Mouse (Mus musculus): ENCODE measurements at regions not wholly inside any gene's neighbourhood (a gene's known extent, or its start where the extent isn't known, plus 50 kb on each side); places are given as distances from the start of the nearest gene placed in this dataset.
"Not testable (repeated sequence)": the region's sequence is repeated elsewhere in the genome, so short reads cannot be mapped to it uniquely, and the experiment has no call there.

GRCm38 (mm10) chr11:22588546-22588945, 76.7 kb downstream of the Tmem17 start:
- no peaks in the 10 kb centered on the region for H3K4me1 ChIP-seq (ENCODE audit: insufficient read depth, low read depth, low read length)
- DNase-seq (ENCODE audit: low spot score) (no peak), ATAC-seq (ENCODE audit: extremely low read depth, insufficient number of reproducible peaks, low FRiP score, poor library complexity, severe bottlenecking) (no peak)
- no peaks in the 10 kb centered on the region for H3K36me3 ChIP-seq (replicated peaks)
- H3K4me3 ChIP-seq (ENCODE audit: low read depth, low read length) = no peak overlapping the region
- H3K9me3 ChIP-seq (replicated peaks) = no peaks in the 10 kb centered on the region
- no peak for TF ChIP-seq CTCF (IDR thresholded peaks at IDR 0.05; ENCODE audit: low read depth, low read length)
- TF ChIP-seq GATA2 (IDR thresholded peaks at IDR 0.05; ENCODE audit: borderline replicate concordance, low read depth, low read length) = no peak
- no peak for TF ChIP-seq POLR2AphosphoS5 (IDR thresholded peaks at IDR 0.05; ENCODE audit: insufficient replicate concordance, low read depth, low read length)
- no peak for TF ChIP-seq TAL1 (conservative IDR thresholded peaks at IDR 0.05; ENCODE audit: low read depth, low read length)
- TF ChIP-seq GATA1 (IDR thresholded peaks at IDR 0.05; ENCODE audit: borderline replicate concordance, low read length) = no peak
- H3K27me3 ChIP-seq (ENCODE audit: insufficient read depth, low read length) = peaks cover 4% of the 10 kb centered on the region; the same call in 1 of the 2 replicates

- Histone ChIP-seq H3K27me3 (ENCODE audit: insufficient read depth, low read length) (no peaks in the 10 kb centered on the region), H3K36me3 (replicated peaks) (no peaks in the 10 kb centered on the region), H3K9me3 (replicated peaks) (no peaks in the 10 kb centered on the region), H3K4me1 (ENCODE audit: insufficient read depth, low read depth, low read length) (no peaks in the 10 kb centered on the region), H3K4me3 (ENCODE audit: low read depth, low read length) (no peak overlapping the region)
- ATAC-seq (ENCODE audit: extremely low read depth, insufficient number of reproducible peaks, low FRiP score, poor library complexity, severe bottlenecking) (no peak), DNase-seq (ENCODE audit: low spot score) (no peak)
- TF ChIP-seq POLR2AphosphoS5 (IDR thresholded peaks at IDR 0.05; ENCODE audit: insufficient replicate concordance, low read depth, low read length) (no peak), GATA1 (IDR thresholded peaks at IDR 0.05; ENCODE audit: borderline replicate concordance, low read length) (no peak)
Measured at GRCm38 (mm10) chr11:22589901-22590300, 78.0 kb downstream of the Tmem17 start.

- not testable (repeated sequence) for ATAC-seq (ENCODE audit: extremely low read depth, insufficient number of reproducible peaks, low FRiP score, poor library complexity, severe bottlenecking); H3K27me3 ChIP-seq (ENCODE audit: insufficient read depth, low read length); H3K4me1 ChIP-seq (ENCODE audit: insufficient read depth, low read depth, low read length); H3K36me3 ChIP-seq (replicated peaks); H3K9me3 ChIP-seq (replicated peaks); H3K4me3 ChIP-seq (ENCODE audit: low read depth, low read length); DNase-seq (ENCODE audit: low spot score)
Measured at GRCm38 (mm10) chr11:22591050-22591449, 79.2 kb downstream of the Tmem17 start.

DNA sequence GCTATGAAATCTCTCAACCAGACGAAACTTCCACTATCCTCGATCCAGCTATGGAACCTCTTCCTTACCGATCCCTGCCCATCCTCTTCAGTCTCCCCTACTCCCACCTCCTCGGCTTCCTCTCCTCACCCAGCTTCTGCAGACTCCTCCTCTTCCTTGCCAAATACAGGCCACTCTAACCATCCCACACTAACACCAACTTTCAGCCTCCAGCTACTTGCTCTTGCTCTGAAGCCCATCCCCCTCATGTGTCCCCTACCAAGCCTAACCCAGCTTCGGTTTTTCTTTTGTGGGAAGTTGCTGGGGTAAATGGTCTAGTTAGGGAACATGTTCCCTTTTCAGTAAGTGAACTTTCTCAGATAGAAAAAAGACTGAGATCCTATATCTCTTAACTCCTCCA, 80.8 kb downstream of the Tmem17 start:
- Histone ChIP-seq H3K4me3 (ENCODE audit: low read depth, low read length) (no peak overlapping the region), H3K9me3 (replicated peaks) (peaks cover 8% of the 10 kb centered on the region), H3K36me3 (replicated peaks) (no peaks in the 10 kb centered on the region), H3K27me3 (ENCODE audit: insufficient read depth, low read length) (no peaks in the 10 kb centered on the region), H3K4me1 (ENCODE audit: insufficient read depth, low read depth, low read length) (no peaks in the 10 kb centered on the region)
- TF ChIP-seq POLR2AphosphoS5 (IDR thresholded peaks at IDR 0.05; ENCODE audit: insufficient replicate concordance, low read depth, low read length) = no peak
- TF ChIP-seq GATA1 (IDR thresholded peaks at IDR 0.05; ENCODE audit: borderline replicate concordance, low read length) = no peak
- ATAC-seq (ENCODE audit: extremely low read depth, insufficient number of reproducible peaks, low FRiP score, poor library complexity, severe bottlenecking) = no peak
- DNase-seq (ENCODE audit: low spot score) = no peak

GRCm38 (mm10) chr11:22596076-22596804, 84.4 kb downstream of the Tmem17 start:
- H3K9me3 ChIP-seq (replicated peaks) = peaks cover 8% of the 10 kb centered on the region
- no peak for DNase-seq (ENCODE audit: low spot score)
- H3K36me3 ChIP-seq (replicated peaks) = no peaks in the 10 kb centered on the region
- TF ChIP-seq GATA1 (IDR thresholded peaks at IDR 0.05; ENCODE audit: borderline replicate concordance, low read length) (no peak), CTCF (IDR thresholded peaks at IDR 0.05; ENCODE audit: low read depth, low read length) (no peak), GATA2 (IDR thresholded peaks at IDR 0.05; ENCODE audit: borderline replicate concordance, low read depth, low read length) (no peak), POLR2AphosphoS5 (IDR thresholded peaks at IDR 0.05; ENCODE audit: insufficient replicate concordance, low read depth, low read length) (no peak), TAL1 (conservative IDR thresholded peaks at IDR 0.05; ENCODE audit: low read depth, low read length) (no peak)
- H3K4me1 ChIP-seq (ENCODE audit: insufficient read depth, low read depth, low read length) = no peaks in the 10 kb centered on the region
- H3K4me3 ChIP-seq (ENCODE audit: low read depth, low read length) = no peak overlapping the region
- ATAC-seq (ENCODE audit: extremely low read depth, insufficient number of reproducible peaks, low FRiP score, poor library complexity, severe bottlenecking) = no peak
- no peaks in the 10 kb centered on the region for H3K27me3 ChIP-seq (ENCODE audit: insufficient read depth, low read length)

DNA sequence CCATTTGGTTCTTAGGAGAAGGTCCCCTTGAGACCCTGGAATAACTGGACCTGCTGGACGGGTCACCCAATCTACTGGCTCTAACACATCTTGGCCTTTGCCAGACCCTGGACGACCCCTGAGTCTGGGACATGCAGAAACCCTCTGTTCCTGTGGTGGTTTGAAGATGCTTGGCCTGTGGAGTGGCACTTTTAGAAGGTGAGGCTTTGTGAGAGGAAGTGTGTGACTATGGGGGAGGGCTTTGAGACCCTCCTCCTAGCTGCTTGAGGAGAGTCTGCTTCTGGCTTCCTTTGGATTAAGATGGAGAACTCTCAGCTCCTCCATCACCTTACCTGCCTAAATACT, 84.9 kb downstream of the Tmem17 start:
- Histone ChIP-seq H3K4me3 (ENCODE audit: low read depth, low read length) (no peak overlapping the region), H3K36me3 (replicated peaks) (no peaks in the 10 kb centered on the region), H3K27me3 (ENCODE audit: insufficient read depth, low read length) (no peaks in the 10 kb centered on the region), H3K4me1 (ENCODE audit: insufficient read depth, low read depth, low read length) (no peaks in the 10 kb centered on the region), H3K9me3 (replicated peaks) (peaks cover 8% of the 10 kb centered on the region)
- ATAC-seq (ENCODE audit: extremely low read depth, insufficient number of reproducible peaks, low FRiP score, poor library complexity, severe bottlenecking) = no peak
- TF ChIP-seq GATA1 (IDR thresholded peaks at IDR 0.05; ENCODE audit: borderline replicate concordance, low read length) (no peak), GATA2 (IDR thresholded peaks at IDR 0.05; ENCODE audit: borderline replicate concordance, low read depth, low read length) (no peak), CTCF (IDR thresholded peaks at IDR 0.05; ENCODE audit: low read depth, low read length) (no peak), TAL1 (conservative IDR thresholded peaks at IDR 0.05; ENCODE audit: low read depth, low read length) (no peak), POLR2AphosphoS5 (IDR thresholded peaks at IDR 0.05; ENCODE audit: insufficient replicate concordance, low read depth, low read length) (no peak)
- no peak for DNase-seq (ENCODE audit: low spot score)

- Histone ChIP-seq H3K36me3 (replicated peaks) (no peaks in the 10 kb centered on the region), H3K27me3 (ENCODE audit: insufficient read depth, low read length) (peaks cover 2% of the 10 kb centered on the region), H3K9me3 (replicated peaks) (peaks cover 8% of the 10 kb centered on the region), H3K4me1 (ENCODE audit: insufficient read depth, low read depth, low read length) (0 out of 2 replicates have a peak, but pooled peaks cover 3% of the 10 kb centered on the region), H3K4me3 (ENCODE audit: low read depth, low read length) (no peak overlapping the region)
- no peak for DNase-seq (ENCODE audit: low spot score)
- ATAC-seq (ENCODE audit: extremely low read depth, insufficient number of reproducible peaks, low FRiP score, poor library complexity, severe bottlenecking) = no peak
- TF ChIP-seq GATA2 (IDR thresholded peaks at IDR 0.05; ENCODE audit: borderline replicate concordance, low read depth, low read length) (no peak), GATA1 (IDR thresholded peaks at IDR 0.05; ENCODE audit: borderline replicate concordance, low read length) (no peak), CTCF (IDR thresholded peaks at IDR 0.05; ENCODE audit: low read depth, low read length) (no peak), POLR2AphosphoS5 (IDR thresholded peaks at IDR 0.05; ENCODE audit: insufficient replicate concordance, low read depth, low read length) (no peak), TAL1 (conservative IDR thresholded peaks at IDR 0.05; ENCODE audit: low read depth, low read length) (no peak)
Measured at GRCm38 (mm10) chr11:22600370-22600769, 88.5 kb downstream of the Tmem17 start.

Measured in G1E (cell line).